In the genomic region with DNA sequence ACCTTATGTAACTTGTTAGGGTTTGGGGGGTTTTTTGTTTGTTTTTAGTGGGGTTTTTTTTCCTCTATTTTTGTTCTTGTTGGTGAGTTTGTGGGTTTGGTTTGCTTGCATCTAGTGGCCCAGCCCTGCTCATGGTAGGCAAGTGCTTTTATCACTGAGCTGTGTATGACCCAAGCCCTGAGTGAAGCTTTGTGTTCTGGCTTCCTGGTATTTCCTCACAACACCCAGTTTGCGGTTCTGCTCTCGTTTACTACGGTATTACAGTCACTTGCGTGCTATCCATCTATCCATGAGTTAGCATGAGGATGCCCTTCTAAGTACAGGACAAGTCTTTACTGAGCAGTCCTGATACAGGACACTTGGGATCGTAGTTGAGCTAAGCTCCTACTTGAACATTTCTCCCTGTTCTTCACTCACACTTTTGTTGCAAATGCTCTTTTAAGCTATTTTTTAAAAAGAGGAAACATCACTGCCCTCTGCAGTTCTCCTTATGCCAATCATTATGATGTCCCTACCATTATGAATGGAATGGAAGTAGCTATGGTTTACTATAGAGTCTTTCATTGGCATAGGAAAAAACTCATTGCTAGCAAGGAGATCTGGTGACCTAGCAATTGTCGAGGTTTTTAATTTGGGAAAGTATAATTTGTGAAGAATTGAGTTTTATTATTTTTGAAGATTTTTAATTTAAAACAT, we compare ENCODE assay signal across 29 mouse cellular contexts.
A peak's percentile ranks its signal among the peaks of the same experiment; 100 is the strongest.
DNase-seq lines count a peak whose midpoint lies in the region; ATAC-seq lines count a peak whose summit lies in the region.
"Had no signal": no experiment of that assay in that cellular context is flagged by ENCODE, and none has a peak within 500 bp of the region (broad histone marks: within the 10 kb centered on the region; RNA-seq: fewer than 3 reads in every experiment).

No protein-coding gene starts in this region.

- H3K4me3 ChIP-seq in intestine, embryonic 16.5 days (ENCODE audit: low read length), result no peak overlapping the region
- H3K4me3 ChIP-seq: forebrain, embryonic 10.5 days; forebrain, embryonic 13.5 days; heart, embryonic 12.5 days; heart, embryonic 15.5 days had no signal

- H3K4me1 ChIP-seq in intestine, embryonic 16.5 days (ENCODE audit: control insufficient read depth, insufficient read depth, low read length), result no peaks in the 10 kb centered on the region
- H3K4me1 ChIP-seq: forebrain, embryonic 13.5 days had no signal

- no peaks in the 10 kb centered on the region for H3K9me3 ChIP-seq in intestine, embryonic 16.5 days (ENCODE audit: control insufficient read depth, low read length)
- H3K9me3 ChIP-seq: forebrain, embryonic 10.5 days; forebrain, embryonic 13.5 days; G1E; heart, embryonic 12.5 days; heart, embryonic 15.5 days had no signal

- no peak overlapping the region for H3K9ac ChIP-seq in intestine, embryonic 16.5 days (ENCODE audit: low read depth, low read length)
- H3K9ac ChIP-seq: forebrain, embryonic 13.5 days; heart, embryonic 12.5 days; heart, embryonic 15.5 days; hindbrain, embryonic 14.5 days had no signal

- H3K36me3 ChIP-seq in intestine, embryonic 16.5 days (ENCODE audit: control insufficient read depth, insufficient read depth, low read length), result no peaks in the 10 kb centered on the region

- no peaks in the 10 kb centered on the region for H3K27me3 ChIP-seq in intestine, embryonic 16.5 days (replicated peaks; ENCODE audit: control insufficient read depth, insufficient read depth, low read length)
- H3K27me3 ChIP-seq: CH12.LX; forebrain, embryonic 13.5 days; heart, embryonic 12.5 days; heart, embryonic 15.5 days; Patski had no signal

- H3K4me2 ChIP-seq in intestine, embryonic 16.5 days (ENCODE audit: low read depth, low read length), result no peak overlapping the region
- H3K4me2 ChIP-seq: forebrain, embryonic 13.5 days; heart, embryonic 12.5 days; heart, embryonic 15.5 days; hindbrain, embryonic 14.5 days had no signal

- H3K27ac ChIP-seq in intestine, embryonic 16.5 days (ENCODE audit: low read length), result no peak overlapping the region
- H3K27ac ChIP-seq: forebrain, embryonic 10.5 days; forebrain, embryonic 13.5 days; heart, embryonic 15.5 days; hindbrain, embryonic 14.5 days; hindbrain, postnatal 0 days had no signal

- peak; percentile 94 for ATAC-seq in common myeloid progenitor, adult 5-6 weeks (replicated peaks; ENCODE audit: low read depth, poor library complexity, severe bottlenecking)
- peak; percentile 88 for ATAC-seq in megakaryocyte, adult 5-6 weeks (ENCODE audit: poor library complexity, severe bottlenecking)
- ATAC-seq in monocyte, adult 5-6 weeks (replicated peaks; ENCODE audit: insufficient number of reproducible peaks, low FRiP score, low TSS enrichment, poor library complexity, severe bottlenecking), result peak; percentile 50; the same call in 1 of the 2 replicates
- no peak for ATAC-seq in intestine, embryonic 16.5 days
- ATAC-seq: forebrain, embryonic 13.5 days; forebrain, embryonic 16.5 days; hindbrain, postnatal 0 days; inflammation-experienced regulatory T-cells, adult 6 months; Patski had no signal

- intact Hi-C loops in left cerebral cortex, postnatal 4 days (cut with DNase I), result no loop called here

- DNase-seq in heart, adult 11 months, result peak; percentile 59
- no peak for DNase-seq in heart, adult 18-20 months
- DNase-seq in left cerebral cortex, postnatal 4 days, result no peak
- DNase-seq in thymus, postnatal 25 days, result no peak
- DNase-seq: adrenal gland, postnatal 10 days; adrenal gland, postnatal 36 days; B cell, adult 2 months; cerebellum, adult 11 months; cerebellum, adult 2 months; cerebellum, postnatal 10 days; cerebellum, postnatal 36 days; gastrocnemius, postnatal 25 days; heart, postnatal 10 days; heart, postnatal 36 days had no signal

- WGBS in intestine, embryonic 16.5 days, result 90% methylated on average over 6 of the region's 6 CpGs
